Mouse (Mus musculus): ENCODE data around the gene Nr2e1.

Gene Nr2e1

GRCm38 (mm10) chr10:42583157-42583872, at the start of gene Nr2e1, which contains the start of gene Ostm1:
Gene Nr2e1, minus strand, starts transcription at chr10:42583632.
Gene Ostm1, plus strand, starts transcription at chr10:42583822.
- DNase-seq (ENCODE audit: low spot score in 2 of 2) = no peak

- no peak for DNase-seq (ENCODE audit: low spot score in 2 of 2)
Measured at GRCm38 (mm10) chr10:42632453-42633360, 49.3 kb upstream of the Nr2e1 start.

GRCm38 (mm10) chr10:42631754-42632452, 48.5 kb upstream of the Nr2e1 start:
- DNase-seq (ENCODE audit: low spot score in 2 of 2) = no peak

- DNase-seq (ENCODE audit: low spot score in 2 of 2) = no peak
Measured at GRCm38 (mm10) chr10:42630596-42631355, 47.3 kb upstream of the Nr2e1 start.

DNA sequence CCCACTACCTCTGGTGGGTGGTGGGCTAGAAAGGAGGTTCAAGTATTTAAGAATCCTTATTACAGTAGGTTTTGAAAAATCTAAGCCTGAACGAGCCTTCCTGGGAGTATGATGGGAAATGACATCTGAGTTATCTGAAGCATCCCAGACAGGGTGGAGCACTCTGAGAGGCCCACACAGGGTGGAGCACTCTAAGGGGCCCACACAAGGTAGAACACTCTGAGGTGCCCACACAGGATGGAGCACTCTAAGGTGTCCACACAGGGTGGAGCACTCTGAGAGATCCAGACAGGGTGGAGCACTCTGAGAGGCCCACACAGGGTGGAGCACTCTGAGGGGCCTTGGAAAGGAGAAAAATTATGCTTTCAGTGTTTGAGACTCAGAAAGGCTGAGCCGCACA, 42.5 kb upstream of the Nr2e1 start:
- DNase-seq (ENCODE audit: low spot score in 2 of 2) = no peak

DNA sequence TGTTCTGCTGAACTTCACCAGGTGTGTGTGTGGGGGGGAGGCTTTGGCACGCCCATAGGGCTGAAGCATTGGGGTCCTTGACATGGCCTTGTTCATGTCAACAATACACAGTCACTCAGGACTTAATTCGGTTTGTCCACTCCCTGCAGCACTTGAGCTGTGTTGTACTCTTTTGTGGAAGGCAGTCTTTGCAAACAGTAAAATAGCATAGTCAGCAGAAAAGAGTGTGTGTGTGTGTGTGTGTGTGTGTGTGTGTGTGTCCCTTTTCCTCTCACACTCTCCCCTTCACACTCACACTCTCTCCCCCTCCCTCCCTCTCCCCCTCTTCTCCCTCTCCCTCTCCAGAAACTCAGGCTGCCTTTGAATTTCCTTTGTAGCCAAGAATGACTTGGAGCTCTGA, 34.9 kb upstream of the Nr2e1 start:
- no peak for DNase-seq (ENCODE audit: low spot score in 2 of 2)

DNA sequence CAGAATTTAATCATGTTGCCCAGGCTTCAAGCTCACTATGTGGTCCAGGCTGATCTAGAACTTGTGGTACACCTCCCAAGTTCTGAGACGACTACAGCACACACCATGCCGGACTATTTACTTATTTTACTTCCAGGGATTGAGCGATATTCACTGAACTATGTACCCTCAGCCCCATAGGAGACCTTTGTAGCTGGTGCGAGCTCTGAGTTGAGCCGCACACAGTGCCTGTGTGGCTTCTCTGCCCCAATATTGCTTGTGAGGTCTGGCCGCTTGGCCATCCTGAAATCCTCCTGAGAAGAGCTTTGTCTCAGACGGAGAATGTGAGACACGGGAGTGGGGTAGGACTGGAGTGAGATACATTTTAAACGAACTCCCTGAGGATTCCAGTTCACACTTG, 31.3 kb upstream of the Nr2e1 start:
- no peak for DNase-seq (ENCODE audit: low spot score in 2 of 2)

DNA sequence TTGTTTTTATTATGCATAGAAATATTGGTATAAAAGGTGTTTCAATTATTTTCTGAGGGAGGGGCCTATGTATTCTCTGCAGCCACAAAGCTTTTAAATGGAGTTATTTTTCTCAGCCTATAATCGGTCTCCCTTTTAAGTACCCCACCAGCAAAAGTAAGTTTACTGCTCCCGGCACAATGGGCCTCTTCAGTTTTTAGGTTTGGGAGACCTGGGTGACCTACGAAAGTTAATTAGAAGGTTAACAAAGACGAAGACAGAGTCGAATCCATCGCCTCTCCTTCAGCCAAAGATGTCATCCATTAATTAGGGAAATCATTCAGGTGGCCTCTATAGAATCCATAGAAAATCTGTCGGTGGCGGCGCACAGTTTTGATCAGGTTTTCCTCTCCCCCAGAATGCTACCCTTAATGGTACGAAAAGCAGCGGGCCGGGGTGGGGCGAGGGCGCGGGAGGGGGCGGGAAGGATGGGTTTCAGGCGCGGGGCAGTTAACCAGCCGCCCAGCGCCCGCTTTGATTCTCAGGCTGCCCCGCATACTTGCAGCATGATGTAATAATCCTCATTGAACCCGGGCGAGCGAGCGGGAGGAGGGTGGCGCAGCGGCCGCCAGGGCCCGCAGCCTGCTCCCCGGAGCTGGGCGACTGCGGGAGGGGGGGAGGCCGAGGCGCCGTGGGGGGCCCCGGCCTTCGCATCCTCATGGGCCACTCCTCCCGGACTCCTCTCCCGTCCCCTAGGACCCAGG, 30.4 kb upstream of the Nr2e1 start:
- no peak for DNase-seq (ENCODE audit: low spot score in 2 of 2)

DNA sequence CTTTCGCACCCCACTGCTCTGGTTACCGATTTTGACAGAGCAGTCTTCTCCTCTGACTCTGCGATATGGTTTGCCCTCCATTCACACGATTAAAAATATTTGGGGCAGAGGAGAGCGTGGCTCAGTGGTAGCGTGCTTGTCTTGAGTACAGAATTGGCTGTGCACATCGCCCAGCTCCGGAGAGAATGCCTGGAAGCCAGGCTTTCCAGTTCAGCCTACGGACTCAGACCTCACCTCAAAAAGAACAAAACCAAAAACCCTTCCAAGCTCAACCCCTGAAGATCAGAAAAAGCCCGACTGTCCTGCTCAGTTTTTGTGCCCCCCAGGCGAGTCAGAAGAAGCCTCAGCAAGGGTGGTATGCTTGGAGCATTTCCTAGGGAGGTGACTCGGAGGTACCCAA, 29.6 kb upstream of the Nr2e1 start:
- no peak for DNase-seq (ENCODE audit: low spot score in 2 of 2)

- DNase-seq (ENCODE audit: low spot score in 2 of 2) = no peak
Measured at GRCm38 (mm10) chr10:42606757-42607156, 23.3 kb upstream of the Nr2e1 start.

DNA sequence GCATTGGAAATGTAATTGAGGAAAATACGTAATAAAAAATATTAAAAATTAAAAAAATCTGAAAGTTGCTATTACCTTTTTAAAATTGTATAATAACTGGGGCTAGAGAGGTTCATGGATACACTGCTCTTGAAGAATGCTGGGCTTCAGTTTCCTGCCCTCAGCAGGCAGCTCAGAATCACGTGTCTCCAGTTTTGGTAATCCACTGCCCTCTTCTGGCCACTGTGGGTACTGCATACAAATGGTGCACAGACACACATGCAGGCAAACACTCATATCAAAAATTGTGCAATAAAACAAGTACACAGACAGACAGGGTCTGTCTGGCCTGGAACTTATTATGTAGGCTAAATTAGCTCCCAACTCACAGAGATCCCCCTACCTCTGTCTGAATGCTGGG, 21.4 kb upstream of the Nr2e1 start:
- DNase-seq (ENCODE audit: low spot score in 2 of 2) = no peak

- no peak for DNase-seq (ENCODE audit: low spot score in 2 of 2)
Measured at GRCm38 (mm10) chr10:42601556-42601955, 18.1 kb upstream of the Nr2e1 start.

DNA sequence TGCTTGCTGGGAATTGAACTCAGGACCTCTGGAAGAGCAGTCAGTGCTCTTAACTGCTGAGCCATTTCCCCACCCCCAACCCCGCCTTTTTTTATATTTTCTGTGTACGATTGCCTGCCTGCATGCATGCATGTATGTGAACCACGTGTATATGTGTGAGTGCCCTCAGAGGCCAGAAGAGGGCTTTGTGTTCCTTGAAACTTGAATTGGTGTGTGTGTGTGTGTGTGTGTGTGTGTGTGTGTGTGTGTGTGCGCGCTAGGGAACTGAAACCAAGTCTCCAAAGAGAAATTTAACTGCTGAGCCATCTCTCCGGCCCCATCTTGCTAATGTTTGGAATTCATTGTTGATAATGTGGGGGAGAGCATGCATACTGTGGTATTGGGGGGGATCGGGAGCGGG, 15.2 kb upstream of the Nr2e1 start:
- no peak for DNase-seq (ENCODE audit: low spot score in 2 of 2)

DNA sequence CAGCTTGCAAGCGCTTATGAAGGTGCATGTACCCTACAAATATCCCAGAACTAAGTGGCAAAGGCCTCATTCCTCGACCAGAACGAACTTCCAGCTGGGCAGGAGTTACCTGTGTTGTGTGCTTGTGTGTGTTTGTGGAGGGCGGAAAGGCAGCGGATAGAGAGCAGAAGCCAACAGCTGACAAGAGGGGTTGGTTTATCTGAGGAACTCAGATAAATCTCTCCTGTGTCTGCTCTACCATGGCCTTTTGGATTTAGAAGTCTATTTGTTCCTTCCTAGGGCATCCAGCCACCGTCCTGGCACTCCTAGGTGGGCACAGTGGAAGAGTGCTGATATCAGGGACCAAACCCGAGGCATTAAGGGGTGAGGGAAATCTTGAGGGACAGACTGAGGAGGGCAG, 9.8 kb upstream of the Nr2e1 start:
- no peak for DNase-seq (ENCODE audit: low spot score in 2 of 2)

DNA sequence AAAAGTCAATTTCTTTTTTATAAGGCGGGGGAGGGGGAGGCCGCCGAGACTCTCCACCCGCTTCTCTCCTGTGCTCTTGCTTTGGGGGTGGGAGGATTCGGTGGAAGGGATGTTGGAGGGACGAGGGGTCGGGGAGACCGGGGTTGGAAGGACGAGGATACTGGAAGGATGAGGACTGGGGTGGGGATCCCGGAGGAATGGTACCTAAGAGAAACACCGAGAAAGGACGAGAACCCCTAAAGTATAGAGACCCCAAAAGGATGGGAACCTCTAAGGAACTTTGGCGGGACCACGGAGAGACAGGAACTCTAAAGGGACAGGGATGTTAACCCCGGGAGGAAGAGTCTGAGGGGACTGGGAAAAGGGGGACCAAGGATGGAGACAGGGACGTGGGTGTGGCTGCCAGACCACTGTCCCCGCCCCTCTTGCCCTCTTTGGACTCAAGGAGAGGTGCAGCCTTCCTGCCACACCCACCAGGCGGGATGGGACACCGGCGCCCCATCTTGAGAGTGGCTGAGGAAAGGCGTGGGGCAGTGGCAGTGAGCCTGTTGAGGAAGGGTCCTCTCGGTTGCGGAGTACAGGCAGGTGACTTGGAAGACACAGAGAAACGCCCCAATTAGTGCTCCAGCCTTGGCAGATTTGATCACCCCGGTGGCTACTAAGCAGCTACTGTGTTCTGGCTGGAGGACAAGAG, 8.7 kb upstream of the Nr2e1 start:
- no peak for DNase-seq (ENCODE audit: low spot score in 2 of 2)

- no peak for DNase-seq (ENCODE audit: low spot score in 2 of 2)
Measured at GRCm38 (mm10) chr10:42591185-42591992, 8.0 kb upstream of the Nr2e1 start.

DNA sequence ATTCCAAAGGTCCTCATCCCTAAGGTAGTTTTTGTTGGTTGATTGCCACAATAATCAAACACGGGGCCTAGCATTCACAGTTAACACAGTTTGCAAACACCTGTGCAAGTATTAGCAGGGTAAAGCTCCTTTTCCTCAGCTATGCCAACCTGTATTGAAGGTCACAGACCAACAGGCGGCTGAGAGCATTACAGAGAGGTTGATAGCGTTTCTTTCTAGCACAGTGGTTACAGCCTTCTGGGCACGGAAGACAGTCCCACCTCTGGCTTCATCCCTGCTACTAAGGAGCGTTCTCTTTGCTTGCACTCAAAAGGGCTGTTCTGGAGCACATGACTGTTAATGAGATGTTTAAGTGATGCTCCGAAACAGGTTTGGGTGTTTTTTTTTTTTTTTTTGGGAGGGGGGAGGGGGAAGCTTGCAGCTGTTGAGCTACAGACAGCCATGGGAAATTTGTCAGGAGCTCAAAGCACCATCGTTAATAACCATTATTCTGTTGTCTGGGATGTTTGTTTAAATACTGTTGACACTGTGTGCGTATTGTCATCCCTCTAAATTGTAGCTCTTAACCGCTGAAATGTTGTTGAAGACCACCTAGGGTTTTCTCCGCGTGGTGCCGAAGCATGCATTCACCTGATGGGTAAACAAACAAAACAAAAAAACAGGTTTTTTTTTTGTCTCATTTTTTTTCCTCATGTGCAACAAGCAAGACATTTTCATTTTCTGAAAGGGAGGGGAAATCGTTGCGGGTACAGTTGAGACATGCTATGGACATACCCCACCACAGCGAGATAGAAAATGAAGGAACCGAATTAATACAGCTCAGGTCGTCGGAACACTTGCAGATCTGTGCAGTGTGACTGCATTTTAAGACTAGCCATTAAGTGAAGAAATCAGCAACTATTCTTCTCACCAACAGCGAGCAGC, 7.1 kb upstream of the Nr2e1 start:
- no peak for DNase-seq (ENCODE audit: low spot score in 2 of 2)

GRCm38 (mm10) chr10:42589505-42589904, 6.1 kb upstream of the Nr2e1 start:
- DNase-seq (ENCODE audit: low spot score in 2 of 2) = no peak

Data from spleen, postnatal 36 days (tissue).